Mouse (Mus musculus) adrenal gland, postnatal 4 days (tissue): ENCODE measurements around the gene Ntf5. TPM values are rescaled to one million over a fixed set of nuclear protein-coding genes. Genes with fewer than 3 reads are reported as not detected.
"Not testable (repeated sequence)": the region's sequence is repeated elsewhere in the genome, so short reads cannot be mapped to it uniquely, and the experiment has no call there.

Experiments
- DNase-seq, 2 experiments: peaks; one replicate each; pipeline ENCODE4 v3.0.0; 2021 to 2022; ENCODE audit warnings: low spot score in 2 of 2, mixed read lengths in 2 of 2
- microRNA-seq: library from miRNA; unstranded; fragments of <30 nt; microRNA quantifications from one replicate; pipeline ENCODE4 v1.2.0, GENCODE M21; 2021
- total RNA-seq, 2 experiments: library from RNA; stranded (reverse); gene quantifications; 2 replicates each; pipeline ENCODE4 v1.2.3; 2021

Ntf5 gene
- total RNA-seq, 2 experiments from 2014 or later = 0.20 to 0.67 TPM

DNA sequence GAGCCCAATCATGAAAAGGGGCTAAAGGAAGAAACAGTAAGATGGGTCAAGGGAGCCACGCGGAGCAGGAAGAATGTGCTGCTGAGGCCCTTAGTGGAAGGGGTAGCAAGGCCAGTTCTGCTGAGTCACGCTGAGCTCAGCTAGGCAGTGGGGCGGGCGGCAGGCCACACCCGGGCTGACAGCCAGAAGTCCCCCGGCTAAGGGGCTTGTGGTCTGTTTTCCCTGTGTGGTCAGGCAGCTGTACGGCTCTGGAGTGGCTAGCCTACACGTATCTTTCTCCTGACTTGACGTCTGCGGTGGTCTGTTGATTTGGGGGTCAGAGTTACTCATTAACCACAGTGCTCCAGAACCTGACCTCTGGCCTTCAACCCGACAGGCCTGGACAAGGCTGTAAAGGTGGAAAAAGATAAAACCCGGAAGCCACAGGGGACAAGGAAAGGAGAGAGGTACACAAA lies 47.4 kb downstream of the Ntf5 start:
- DNase-seq = no peak

DNA sequence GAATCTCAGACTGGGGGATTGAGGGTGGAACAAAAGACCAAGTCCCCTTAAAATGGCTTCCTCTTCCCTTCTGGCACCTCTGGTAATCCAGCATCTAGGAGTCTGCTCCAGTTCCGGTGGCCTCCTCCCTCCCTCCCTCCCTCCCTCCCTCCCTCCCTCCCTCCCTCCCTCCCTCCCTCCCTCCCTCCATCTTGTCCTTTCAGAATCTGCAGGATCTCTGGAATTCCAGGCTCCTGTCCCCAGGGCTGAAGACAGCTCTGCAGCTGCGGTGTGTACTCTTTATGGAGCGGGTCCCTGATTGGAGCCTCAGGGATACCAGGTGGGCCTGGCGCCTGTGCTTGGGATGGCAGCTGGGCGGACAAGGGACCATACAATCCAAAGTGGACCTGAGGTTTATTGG lies 47.8 kb downstream of the Ntf5 start:
- no peak for DNase-seq

DNA sequence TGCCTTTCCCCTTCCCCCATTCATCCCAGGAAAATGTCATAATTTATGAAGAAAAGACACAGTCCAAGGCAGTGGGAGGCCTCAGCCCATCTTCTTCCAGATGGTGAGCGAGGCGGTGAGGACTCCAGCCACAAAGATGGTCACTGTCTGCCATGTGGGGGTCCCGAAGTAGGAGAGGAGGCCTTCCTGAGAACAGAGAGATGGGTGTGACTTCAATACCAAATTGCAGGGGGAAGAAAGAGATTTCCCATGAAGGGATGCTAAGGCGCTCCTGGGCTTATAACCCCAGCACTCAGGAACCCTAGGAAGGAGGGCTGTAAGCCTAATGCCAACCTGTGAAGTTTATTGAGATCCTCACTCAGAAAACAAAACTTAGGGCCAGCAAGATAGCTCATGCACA lies 48.3 kb downstream of the Ntf5 start:
- no peak for DNase-seq

DNA sequence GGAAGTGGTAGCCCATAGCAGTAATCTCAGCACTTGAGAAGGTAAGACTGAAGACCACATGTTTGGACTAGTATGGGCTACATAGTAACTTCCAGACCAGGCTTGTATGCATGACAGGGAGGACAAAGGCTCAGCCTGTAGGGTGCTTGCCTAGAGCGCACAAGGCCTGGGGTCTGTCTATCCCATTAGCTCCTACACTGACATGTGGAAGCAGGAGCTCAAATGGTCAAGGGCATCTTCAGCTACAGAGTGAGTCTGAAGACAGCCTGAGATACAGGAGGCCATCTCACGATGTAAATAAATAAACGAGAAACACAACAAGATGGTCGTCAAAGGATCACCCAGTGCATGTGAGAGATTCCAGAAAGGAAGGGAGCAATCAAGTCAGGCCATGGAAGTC lies 48.8 kb downstream of the Ntf5 start:
- no peak for DNase-seq

DNA sequence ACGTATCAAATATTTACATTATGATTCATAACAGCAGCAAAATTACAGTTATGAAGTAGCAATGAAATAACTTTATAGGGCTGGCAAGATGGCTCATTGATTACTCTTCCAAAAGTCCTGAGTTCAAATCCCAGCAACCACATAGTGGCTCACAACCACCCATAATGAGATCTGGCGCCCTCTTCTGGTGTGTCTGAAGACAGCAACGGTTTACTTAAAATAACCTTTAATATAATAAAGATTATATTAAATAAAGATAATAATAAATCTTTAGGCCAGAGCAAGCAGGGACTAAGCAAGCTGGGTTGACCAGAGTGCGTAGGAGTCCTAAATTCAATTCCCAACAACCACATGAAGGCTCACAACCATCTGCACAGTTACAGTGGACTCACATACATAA lies 49.4 kb downstream of the Ntf5 start:
- not testable (repeated sequence) for DNase-seq

DNA sequence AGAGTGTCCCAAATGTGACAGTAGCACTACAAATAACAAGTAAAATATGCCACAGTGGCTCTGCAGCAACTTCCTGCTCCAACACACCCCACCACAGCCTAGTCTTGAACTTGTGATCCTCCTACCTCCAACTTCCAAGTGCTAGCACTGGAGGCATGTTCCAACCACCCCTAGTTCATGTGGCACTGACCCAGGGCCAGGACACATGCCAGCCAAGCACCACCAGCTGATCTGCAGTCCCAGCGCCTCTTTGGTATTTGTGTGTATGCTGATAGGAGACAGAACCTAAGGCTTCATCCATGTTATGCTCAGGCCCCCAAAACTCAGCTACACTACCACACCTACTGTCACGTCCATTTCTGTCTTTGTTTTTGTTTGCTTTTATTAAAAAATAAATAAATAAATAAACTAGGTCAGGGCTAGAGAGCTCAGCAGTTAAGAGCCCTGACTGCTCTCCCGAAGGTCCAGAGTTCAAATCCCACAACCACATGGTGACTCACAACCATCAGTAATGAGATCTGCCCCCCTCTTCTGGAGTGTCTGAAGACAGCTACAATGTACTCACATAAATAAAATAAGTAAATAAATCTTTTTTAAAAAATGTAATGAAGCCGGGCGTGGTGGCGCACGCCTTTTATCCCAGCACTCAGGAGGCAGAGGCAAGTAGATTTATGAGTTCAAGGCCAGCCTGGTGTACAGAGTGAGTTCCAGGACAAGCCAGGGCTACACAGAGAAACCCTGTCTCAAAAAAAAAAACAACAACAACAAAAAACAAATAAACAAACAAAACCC lies 50.7 kb downstream of the Ntf5 start:
- DNase-seq = no peak

DNA sequence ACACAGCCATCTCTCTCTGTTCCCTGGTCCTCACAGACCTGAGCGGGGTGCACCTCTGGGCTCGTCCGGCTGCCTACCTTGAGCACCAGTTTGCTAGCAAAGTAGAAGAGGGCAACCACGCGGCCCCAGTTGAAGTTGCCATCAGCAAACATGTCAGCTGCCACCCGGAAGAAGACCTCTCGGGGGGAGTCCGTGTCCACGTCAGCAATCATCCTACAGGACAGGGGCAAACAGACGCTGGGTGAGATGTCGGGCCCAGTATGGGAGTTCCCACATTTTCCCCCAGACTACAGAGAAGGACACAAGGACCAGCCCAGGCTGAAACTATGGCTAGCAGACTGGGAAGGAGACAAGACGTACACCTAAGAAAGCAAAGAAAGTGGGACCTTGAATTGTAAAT lies 51.6 kb downstream of the Ntf5 start:
- DNase-seq = no peak

DNA sequence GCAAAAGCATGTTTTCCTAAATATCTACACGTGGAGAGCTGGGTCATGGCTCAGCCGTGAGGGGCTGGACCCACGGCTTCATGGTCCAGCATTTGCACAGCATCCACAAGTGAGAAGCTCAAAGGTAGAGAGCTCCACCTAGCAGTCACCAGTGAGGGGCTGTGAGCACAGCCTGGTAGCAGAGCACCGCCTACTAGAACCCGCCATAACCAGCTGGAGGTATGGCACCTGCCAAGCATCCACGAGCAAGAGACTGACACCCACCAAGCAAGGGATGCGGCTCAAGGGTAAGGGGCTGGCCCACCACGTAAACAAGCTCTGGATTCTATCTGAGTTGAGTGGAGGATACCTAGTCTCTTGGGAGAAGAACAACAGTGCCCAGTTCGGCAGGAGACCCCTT lies 52.1 kb downstream of the Ntf5 start:
- DNase-seq = no peak

DNA sequence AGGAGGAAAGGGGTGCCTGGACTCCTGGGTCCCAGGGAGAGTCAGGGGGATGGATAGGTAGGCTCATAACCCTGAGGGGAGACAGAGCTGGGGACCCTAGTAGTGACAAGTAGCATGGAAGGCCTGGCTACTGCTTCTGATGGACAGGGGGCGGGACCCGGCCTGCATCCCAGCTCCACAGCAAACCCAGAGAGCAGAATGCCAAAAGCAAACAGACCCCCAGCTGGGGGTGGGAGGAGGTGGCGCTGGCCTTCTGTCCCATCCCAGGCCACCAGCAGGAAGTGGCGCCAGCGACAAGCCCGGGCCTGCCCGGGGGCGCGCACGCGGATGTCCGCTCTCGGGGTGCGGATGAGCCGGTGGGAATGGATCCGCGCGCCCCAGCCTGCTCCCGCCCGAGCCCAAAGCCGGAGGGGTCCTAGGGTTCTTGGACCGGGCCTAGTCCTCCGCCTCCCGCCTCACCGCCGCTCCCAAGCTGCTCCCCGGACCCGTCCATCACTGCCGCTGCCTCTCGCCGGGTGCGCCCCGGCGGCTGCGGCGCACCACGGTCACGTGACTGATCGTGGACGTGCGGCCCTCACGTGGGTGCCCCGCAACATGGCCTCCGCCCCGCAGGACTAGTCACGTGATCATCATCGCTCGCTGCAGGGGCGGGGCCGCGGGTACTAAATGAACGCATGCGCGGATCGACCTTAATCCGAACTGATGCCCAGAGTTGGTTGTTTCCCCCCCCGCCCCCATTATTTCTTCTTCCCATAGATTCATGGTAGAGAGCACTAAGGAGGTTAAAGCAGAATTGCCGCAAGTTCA lies 53.0 kb downstream of the Ntf5 start, which contains the start of gene Bax:
Gene Bax (minus strand): TSS at position 616 of the 807 bp plus-strand sequence.
- peak; percentile 86 to 89 for DNase-seq

Small RNA genes lying within 50 kb of the gene (microRNA-seq; reads per million reads assigned to microRNA genes)
- gene Gm22133 = not detected

Other genes with a start within 250 kb of the Ntf5 start
- gene Slc17a7, start 249.7 kb upstream of the Ntf5 start, total RNA-seq = 1 to 10 TPM in 1 of 2 experiments, under 1 TPM in 1; 0.31 to 1.9 TPM
- gene Gfy, start 234.1 kb upstream of the Ntf5 start, total RNA-seq = not detected
- not detected for gene Pth2, start 232.7 kb upstream of the Ntf5 start, total RNA-seq
- under 1 TPM; 0.31 to 0.84 TPM for gene Ccdc155, start 208.8 kb upstream of the Ntf5 start, total RNA-seq
- gene Dkkl1, start 201.5 kb upstream of the Ntf5 start, total RNA-seq = under 1 TPM in 1 of 2 experiments, not detected in 1; 0.78 TPM
- gene Tead2, start 197.9 kb upstream of the Ntf5 start, total RNA-seq = 10 to 100 TPM; 45.1 to 67.8 TPM
- gene Cd37, start 174.6 kb upstream of the Ntf5 start, total RNA-seq = 1 to 10 TPM; 4.1 to 6.2 TPM
- gene Slc6a16, start 172.6 kb upstream of the Ntf5 start, total RNA-seq = under 1 TPM in 1 of 2 experiments, not detected in 1; 0.28 TPM
- not detected for gene Slc6a21, start 136.2 kb upstream of the Ntf5 start, total RNA-seq
- gene Trpm4, start 79.9 kb upstream of the Ntf5 start, total RNA-seq = 10 to 100 TPM; 17.0 to 18.1 TPM
- gene Hrc, start 78.4 kb upstream of the Ntf5 start, total RNA-seq = 10 to 100 TPM in 1 of 2 experiments, 1 to 10 TPM in 1; 6.7 to 13.0 TPM
- 1 to 10 TPM; 4.7 to 6.9 TPM for gene Ppfia3, start 46.7 kb upstream of the Ntf5 start, total RNA-seq
- gene Lin7b, start 43.1 kb upstream of the Ntf5 start, total RNA-seq = 1 to 10 TPM; 4.8 to 4.9 TPM
- 100 to 1,000 TPM; 499 to 509 TPM for gene Snrnp70, start 18.0 kb upstream of the Ntf5 start, total RNA-seq
- under 1 TPM; 0.14 to 0.28 TPM for gene Kcna7, start 8.0 kb upstream of the Ntf5 start, total RNA-seq
- gene Lhb, start 7.1 kb downstream of the Ntf5 start, total RNA-seq = not detected
- gene Gys1, start 21.1 kb downstream of the Ntf5 start, total RNA-seq = 10 to 100 TPM; 38.6 to 40.2 TPM
- gene Ruvbl2, start 24.4 kb downstream of the Ntf5 start, total RNA-seq = 10 to 100 TPM; 56.5 to 65.0 TPM
- 100 to 1,000 TPM; 684 to 753 TPM for gene Ftl1, start 46.2 kb downstream of the Ntf5 start, total RNA-seq
- 10 to 100 TPM; 75.8 to 78.4 TPM for gene Bax, start 53.2 kb downstream of the Ntf5 start, total RNA-seq
- under 1 TPM; 0.45 to 0.54 TPM for gene Tulp2, start 68.2 kb downstream of the Ntf5 start, total RNA-seq
- gene Gm45808, start 73.1 kb downstream of the Ntf5 start, total RNA-seq = 10 to 100 TPM; 14.9 to 20.7 TPM
- gene Dhdh, start 75.1 kb downstream of the Ntf5 start, total RNA-seq = 10 to 100 TPM; 35.0 to 38.8 TPM
- gene Nucb1, start 96.7 kb downstream of the Ntf5 start, total RNA-seq = 100 to 1,000 TPM; 236 to 239 TPM
- gene Ppp1r15a, start 112.6 kb downstream of the Ntf5 start, total RNA-seq = 10 to 100 TPM; 36.9 to 45.1 TPM
- 10 to 100 TPM; 12.5 to 17.5 TPM for gene Plekha4, start 112.6 kb downstream of the Ntf5 start, total RNA-seq
- 1 to 10 TPM; 1.3 to 1.8 TPM for gene Hsd17b14, start 141.2 kb downstream of the Ntf5 start, total RNA-seq
- 10 to 100 TPM; 96.4 to 96.5 TPM for gene Bcat2, start 156.5 kb downstream of the Ntf5 start, total RNA-seq
- under 1 TPM in 1 of 2 experiments, not detected in 1; 0.34 TPM for gene Fgf21, start 201.8 kb downstream of the Ntf5 start, total RNA-seq
- gene Fut1, start 203.6 kb downstream of the Ntf5 start, total RNA-seq = under 1 TPM in 1 of 2 experiments, not detected in 1; 0.22 TPM
- 1 to 10 TPM in 1 of 2 experiments, under 1 TPM in 1; 0.54 to 1.1 TPM for gene Izumo1, start 208.1 kb downstream of the Ntf5 start, total RNA-seq
- gene Rasip1, start 213.8 kb downstream of the Ntf5 start, total RNA-seq = 10 to 100 TPM; 31.1 to 31.2 TPM
- 10 to 100 TPM; 11.5 to 14.2 TPM for gene Mamstr, start 226.3 kb downstream of the Ntf5 start, total RNA-seq